Mouse (Mus musculus) left cerebral cortex, postnatal 4 days (tissue): ENCODE measurements at regions not wholly inside any gene's neighbourhood (a gene's known extent, or its start where the extent isn't known, plus 50 kb on each side); places are given as distances from the start of the nearest gene placed in this dataset.
A peak's percentile ranks its signal among the peaks of the same experiment; 100 is the strongest.
"Not testable (repeated sequence)": the region's sequence is repeated elsewhere in the genome, so short reads cannot be mapped to it uniquely, and the experiment has no call there.

Source experiments
- DNase-seq: peaks from one replicate; pipeline ENCODE4 v3.0.0-alpha.2; 2022
- intact Hi-C: fragments of 180-260 bp; cut with DNase I; formaldehyde crosslinking; loops from one replicate; pipeline ENCODE4 v1.15.1; 2025

DNA sequence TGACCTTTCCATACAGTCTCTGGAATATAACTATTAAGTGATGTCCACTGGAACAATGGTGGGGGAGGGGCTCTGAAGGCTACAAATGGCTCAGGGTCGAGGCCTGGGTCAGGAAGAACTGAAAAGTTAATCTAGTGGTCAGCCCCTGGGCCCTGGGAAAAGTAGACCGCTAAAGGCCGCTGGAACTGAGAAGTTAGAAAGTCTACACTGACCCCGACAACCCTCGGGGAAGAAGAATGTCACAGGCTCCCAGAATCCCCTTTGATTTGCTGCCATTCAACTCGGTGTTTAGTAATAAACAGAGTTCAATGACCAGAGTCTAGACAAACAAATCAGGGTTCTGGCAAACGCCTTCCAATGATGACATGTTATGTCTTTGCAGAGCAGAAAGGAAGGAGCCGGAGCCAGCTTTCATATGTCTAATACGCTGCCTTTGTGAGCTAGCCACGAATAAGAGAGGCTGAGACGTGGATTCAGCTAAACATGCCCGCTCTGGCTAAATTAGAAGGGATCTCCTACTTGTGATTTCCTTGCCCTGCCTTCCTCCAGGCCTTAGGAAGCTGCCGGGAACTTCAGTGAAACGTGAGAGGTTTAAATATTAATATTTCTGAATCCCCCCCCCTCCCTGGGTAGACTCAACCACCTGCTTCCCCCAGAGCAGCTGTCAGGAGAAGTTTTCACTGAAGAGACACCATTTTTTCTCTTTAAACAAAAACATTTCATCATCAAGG lies 134.8 kb downstream of the Enc1 start:
- no peak for DNase-seq

DNA sequence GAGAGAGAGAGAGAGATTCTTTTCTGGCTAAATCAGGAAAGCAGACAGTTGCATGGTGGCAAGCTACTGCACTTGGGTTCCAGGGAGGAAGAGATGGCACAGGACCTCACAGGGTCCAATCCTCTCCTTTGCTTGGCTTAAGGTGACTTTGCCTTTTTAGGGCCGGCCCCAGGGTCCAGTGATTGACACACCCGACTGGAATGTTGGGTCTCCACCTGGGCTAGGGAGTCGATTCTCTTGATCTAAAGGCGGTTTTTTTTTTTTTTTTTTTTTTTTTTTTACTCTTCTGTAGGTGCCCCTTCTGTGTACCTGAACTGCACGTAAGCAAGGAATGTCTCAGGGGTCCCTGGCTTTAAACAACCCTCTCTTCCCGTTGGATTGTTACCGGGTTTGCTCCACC lies 131.4 kb downstream of the Enc1 start:
- intact Hi-C loops, result no loop called here
- DNase-seq, result no peak

More for the DNA sequence above, 134.8 kb downstream of the Enc1 start:
- intact Hi-C loops, result no loop called here

DNA sequence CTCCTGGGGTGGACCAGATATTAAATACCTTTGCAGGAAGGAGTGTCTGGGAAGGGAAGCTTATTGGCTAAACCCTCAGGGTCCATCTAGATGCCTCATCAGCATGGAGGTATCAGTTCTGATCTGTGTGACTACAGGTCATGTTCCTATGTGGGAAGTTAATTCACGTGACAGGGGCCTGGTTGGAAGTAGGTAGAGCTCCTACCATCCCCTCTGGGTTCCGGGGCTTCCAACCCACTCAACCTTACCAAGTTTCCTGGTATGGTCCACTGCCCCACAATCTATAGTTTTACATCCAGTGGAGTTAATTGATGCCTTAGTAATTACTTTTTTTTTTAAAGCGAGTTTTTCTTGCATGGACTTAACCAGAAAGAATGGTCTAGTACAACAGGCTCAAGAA lies 130.3 kb downstream of the Enc1 start:
- no peak for DNase-seq
- intact Hi-C loops, result no loop called here

DNA sequence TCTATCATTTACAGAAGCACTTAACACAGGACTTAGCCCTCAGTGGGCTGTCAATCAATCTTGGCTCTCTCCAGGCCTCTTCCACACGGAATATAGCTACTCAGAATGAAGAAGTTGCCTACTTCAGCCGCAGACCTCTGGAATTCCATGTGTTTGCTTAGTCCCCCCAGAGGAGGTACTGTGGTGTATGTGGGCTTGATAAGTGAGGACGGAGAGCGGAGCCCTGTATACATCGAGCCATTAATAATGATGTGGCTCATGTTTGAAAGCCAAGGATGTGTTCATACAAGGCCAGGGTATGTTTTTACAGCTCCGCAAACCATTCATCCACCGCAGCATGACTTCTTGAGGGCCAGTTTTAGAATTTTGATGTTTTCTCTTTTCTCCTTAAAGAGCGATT lies 125.8 kb downstream of the Enc1 start:
- DNase-seq, result no peak
- intact Hi-C loops, result no loop called here

DNA sequence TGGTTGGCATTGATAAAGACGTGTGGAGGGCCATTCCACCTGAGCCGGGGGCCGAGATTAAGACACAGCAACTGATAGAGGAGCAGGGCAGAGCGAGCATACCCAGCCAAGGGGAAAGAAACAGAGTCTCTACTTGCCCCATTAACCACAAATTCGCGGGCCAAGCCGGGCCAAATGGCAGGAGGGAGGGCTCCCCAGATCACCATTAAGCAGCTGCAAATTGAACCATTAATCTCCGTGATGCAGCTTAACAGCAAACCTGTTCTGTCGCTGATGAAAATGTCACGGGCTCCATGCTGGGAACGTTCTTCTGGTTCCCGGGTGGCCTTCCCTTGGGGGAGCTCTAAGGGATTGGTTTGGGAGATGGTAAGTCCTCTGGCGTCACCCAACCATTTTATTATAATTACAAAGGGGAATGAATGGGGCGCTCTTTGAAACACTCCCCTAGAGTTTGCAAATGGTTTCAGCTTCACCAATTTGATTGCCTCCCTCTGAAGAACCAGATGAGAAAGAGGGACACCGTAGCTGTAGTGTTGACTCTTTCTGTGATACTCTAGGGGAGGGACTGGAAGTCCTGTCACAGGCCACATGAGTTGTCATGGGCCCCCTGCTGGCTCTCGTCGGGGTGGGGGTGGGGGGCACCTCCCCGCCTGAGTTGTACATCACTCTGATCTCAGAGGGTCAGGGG lies 124.8 kb downstream of the Enc1 start:
- intact Hi-C loops, result no loop called here
- DNase-seq, result peak; percentile 35

DNA sequence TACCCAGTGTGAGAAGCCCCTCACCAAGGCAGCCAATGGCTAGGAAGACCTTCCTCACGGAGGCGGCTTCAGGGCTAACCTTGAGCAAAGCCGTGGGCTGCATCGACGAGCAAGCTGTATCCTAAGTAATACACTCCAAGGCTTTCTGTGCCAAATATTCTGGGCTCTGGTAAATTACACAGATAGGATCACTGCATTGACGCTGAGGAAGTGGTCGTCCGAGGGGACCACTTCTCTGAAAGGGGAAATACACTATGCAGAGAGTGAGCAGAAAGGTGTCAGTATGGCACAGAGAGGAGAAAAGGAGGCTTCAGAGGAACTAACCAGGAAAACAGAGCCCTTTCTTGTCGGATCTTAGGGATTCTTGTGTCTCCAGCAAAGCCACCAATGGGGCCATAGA lies 124.1 kb downstream of the Enc1 start:
- no peak for DNase-seq
- intact Hi-C loops, result no loop called here

DNA sequence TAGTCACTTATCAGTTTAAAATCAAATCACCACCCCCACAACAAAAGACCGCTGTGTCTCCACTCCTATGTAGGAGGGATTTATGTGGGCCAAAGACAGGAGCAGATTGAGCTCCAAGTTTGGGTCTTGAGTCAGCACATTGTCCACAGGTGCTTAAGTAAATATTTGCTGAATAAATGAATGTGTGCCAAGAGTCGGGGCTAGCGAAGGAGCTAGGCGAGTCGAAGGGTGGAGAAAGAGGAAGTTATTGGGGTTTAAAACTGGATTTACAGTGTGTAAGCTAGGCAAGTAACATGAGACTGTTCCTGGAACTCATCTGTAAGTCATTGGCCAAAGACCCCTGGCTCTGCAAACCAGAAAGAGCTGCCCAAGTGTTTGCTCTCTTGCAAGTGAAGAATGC lies 122.9 kb downstream of the Enc1 start:
- intact Hi-C loops, result no loop called here
- no peak for DNase-seq

DNA sequence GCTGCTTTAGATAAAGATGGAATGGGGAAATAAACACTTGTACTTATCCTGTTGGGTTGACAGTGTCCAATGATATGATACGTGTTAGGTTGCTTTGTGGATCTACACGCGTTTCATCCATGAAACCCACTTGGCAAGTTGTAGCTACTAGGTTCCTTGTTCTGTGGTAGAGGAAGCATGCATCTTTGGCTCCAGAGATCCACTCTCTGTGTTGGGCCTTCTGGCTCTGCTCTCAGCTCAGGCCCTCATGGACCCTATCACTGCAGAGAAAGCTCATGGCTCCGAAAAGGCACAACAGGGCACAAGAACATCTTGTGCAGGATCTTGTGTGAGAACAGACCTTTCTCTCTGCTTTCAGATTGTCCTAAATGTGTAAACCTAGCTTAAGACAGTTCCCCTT lies 122.3 kb downstream of the Enc1 start:
- intact Hi-C loops, result no loop called here
- no peak for DNase-seq

DNA sequence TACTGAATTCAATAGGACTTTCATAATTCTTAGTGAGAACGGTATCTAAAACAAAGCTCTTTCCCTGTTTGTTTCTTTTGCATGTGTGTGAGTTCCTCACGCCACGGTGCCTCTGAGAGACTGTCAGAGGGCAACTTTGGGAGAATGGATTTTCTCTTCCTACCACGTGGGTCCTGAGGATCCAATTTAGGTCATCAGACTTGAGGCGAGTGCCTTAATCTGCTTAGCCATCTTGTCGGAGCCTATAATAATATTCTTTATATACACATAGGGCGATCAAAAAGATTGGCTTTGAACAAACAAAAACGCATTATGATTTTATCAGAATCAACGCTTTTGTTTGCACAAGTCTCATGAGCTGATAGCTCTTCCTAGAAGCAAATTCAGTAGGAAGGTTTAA lies 119.6 kb downstream of the Enc1 start:
- no peak for DNase-seq
- intact Hi-C loops, result no loop called here

DNA sequence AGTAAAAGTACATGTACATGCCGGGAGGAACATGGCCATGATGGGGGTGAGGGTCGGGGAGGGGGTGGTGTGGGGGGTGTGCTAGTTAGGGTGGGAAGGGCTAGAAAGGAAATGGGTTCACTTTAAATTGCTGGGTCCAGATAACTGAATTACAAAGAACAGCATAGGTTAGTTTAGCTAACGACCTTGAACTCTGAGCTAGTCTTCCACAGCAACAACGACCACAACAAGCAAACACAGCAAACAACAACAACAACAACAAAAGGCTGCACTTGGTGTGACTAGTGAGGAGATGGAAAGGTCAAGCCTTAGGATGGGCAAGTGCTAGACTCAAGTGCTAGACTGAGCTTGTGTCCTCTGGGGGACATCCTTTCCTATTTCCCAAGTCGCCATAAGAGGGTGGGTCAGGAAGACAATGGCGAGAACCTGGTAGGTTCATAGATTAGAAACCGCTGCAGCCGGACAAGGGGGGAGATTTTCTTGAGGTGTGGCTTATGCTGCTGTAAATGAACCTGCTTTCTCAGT lies 117.9 kb downstream of the Enc1 start:
- DNase-seq, result no peak
- intact Hi-C loops, result no loop called here

DNA sequence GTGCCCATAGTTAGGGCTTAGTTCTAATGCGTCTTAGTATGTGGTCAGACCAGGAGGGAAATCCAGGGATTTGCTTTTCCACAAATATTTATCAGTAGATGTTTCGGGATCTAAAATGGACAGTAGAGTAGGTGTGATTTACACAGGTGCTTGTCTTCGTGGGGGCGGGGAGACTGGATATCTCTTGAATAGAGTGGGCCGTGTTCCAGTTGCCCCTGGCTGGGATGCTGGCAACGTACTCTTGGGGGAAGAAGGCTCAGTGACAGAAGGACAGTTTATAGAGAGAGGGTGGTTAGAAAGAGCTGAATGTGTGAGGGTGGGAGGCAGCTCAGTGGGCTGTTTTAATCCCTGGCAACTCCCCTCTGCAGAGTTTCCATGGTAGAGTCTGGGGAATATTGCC lies 117.4 kb downstream of the Enc1 start:
- DNase-seq, result peak; percentile 16
- intact Hi-C loops, result no loop called here

DNA sequence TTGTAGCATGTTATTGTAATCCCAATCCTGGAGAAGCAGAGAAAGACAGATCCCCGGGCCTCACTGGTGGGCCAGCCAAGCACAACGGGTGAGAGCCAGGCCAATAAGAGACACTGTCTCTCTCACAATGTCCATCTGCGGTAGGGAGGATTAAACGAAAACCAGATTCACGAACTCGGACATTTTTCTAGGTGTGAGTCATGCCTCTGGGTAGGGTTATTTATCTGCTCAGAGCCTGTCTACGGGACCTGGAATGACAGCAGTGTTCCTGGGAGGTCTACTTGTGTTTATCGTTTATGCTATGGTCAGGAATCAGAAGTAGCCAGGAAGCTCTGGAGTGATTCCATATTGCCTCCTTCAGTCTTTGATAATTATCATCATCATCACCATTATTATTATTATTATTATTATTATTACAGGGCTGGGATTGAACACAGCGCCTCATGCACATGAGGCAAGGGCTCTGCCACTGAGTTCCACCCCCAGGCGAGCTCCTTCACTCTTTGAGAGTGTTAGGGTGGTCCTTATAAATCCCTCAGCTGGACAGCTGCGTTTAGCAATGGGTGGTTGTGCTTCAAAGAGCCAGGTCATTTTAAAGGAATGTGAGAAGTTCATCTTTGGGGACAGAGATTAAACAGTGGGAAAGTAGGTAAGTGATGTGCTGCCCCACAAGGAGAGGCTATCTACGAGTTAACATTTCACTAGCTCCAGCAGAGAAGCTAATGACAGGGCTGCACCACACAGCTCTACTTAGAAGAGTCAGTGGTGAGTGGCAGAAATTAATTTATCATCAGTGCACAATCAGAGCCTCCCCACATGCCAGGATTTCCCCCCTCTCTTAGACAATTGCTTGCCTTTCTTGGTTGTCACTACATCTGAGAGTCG lies 116.3 kb downstream of the Enc1 start:
- intact Hi-C loops, result no loop called here
- DNase-seq, result no peak

DNA sequence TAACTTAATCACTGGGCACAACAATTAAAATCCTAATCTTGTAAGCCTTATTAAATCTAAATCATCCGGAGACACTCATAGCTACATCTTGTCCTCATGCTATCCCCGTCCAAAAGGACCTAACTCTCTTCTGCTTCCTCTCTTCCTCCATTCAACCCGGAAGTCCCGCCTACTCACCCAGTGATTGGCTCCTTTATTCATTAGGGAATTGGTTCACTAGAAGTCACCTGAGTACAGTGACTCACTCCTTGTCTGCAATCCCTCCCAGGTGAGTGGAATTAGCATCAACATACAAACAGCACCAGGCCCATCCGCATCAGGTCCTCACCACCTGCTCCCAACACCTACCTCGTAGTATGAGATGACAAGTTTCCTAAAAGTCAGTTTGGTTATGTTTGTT lies 114.5 kb downstream of the Enc1 start:
- intact Hi-C loops, DNase-seq: not testable (repeated sequence)

DNA sequence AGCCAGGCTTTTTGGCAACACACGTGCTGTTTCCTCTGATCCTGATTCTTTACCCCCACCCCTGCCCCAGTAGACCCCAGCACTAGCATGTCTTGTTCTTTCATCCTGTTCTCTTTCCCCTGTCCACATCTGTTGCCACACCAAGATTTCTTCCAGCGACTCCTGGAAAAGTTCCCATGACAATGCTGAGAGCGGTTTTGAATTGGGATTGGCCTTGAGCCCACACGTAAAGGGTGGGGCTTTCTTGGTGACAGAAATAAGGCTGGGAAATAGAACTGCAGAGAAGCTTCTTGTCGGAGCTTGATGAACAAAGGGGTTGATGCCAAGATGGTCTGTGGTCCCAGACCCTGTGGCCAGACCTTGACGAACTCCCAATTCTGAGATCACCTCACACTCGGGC lies 106.8 kb downstream of the Enc1 start:
- intact Hi-C loops, result no loop called here
- DNase-seq, result no peak

DNA sequence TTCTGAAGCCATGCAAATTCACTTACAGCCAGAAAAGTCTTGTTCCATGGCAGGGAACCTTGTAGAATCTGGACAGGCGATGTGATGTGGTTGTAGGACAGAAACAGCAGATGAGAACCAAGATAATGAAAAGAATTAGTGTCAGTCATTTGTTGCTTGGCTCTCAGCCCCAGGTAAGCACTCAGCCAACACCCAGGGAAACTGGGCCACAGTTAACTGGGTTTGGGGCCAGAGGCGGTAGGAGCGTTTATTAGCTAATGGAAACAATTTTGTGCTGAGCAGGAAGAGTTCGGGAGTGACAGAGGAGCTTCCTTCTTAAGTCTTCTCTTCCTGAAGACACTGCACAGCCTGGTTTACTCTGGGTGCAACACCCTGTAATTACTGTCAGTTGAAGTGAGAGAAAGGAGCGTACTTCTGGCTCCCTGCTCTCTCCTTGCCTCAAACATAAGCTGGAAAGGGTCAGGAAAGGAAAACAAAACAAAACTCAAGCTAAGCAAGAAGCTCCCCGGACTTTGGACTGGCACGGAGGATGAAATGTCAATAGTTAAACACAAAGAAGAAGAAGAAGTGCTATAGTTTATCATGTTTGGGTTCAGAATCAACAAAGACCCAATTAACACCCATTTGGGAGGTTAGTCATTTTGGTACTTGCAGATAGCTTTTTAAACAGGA lies 100.4 kb downstream of the Enc1 start:
- intact Hi-C loops, result no loop called here
- peak; percentile 17 for DNase-seq

DNA sequence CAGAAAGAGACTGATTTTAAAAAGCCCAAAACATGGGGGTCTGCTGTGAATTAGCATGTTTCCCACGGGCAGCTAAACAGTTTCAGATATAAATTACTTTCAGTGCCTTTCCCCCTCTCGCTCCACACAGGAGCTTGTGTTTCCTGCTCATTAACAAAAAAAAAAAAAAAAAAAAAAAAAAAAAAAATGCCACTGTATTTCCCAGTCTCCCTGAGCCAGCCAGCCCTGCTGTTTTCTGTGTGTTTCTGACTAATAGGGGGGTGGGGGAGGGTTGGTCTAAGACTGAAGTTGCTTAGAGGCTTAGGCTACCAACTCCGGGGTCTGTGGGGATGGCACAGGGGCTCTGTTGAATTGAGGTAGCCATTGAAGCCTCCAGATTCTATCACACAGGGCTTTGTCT lies 97.0 kb downstream of the Enc1 start:
- no peak for DNase-seq
- intact Hi-C loops, result no loop called here

DNA sequence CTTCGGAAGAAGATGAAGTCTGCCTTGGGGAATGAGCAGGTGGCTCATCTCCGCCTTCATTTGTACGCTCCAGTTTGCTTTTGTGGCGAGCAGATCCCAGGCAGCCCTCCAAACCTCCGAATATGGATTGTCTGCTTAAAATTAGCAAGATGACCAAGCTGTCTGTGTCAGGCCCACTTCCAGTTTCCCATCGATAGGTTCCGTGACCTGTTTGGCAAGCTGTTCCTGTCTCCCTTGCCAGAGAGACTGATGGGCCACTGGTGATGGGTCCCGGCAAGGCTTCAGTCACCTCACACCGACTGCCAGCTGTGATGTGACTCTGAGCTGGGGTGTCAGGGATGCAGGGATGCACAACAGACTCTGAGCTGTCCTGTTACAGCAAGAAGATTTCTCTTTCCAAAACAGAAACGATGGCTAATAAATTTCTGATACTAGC lies 96.4 kb downstream of the Enc1 start:
- intact Hi-C loops, result no loop called here
- peak; percentile 86 for DNase-seq

DNA sequence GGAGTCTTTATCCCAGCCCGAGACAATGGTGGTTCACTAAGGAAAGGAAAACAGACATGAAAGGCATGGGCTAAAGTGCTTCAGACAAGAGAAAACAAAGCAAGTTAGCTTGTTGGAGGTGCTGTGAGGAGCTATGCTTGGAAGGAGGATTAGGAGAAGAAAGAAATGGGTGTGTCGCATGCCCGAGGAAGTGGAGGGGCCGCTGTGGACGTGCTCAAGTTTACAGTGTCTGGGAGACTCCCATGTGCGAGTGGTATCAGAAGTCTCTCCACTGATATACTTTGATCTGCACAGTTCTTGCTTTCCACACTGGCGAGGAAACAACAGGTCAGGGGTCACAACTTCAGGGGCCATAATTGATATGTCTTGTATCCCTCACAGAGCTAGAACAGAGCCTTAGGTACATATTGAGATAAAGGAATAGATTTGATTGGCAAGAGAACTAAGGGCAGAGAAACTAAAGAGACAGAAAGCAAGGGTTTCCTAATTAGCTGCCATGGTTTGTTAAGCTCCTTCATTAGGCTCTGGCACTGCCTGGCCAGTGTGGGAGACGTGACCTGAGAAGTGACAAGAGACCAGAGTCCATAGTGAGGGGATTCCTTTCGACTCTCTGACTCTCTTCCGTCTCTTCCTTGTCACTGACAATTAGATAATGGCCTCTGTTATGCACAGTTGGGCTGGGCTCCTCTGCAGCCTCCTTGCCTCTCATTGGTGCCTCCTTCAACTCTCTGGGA lies 93.1 kb downstream of the Enc1 start:
- intact Hi-C loops, result no loop called here
- no peak for DNase-seq

DNA sequence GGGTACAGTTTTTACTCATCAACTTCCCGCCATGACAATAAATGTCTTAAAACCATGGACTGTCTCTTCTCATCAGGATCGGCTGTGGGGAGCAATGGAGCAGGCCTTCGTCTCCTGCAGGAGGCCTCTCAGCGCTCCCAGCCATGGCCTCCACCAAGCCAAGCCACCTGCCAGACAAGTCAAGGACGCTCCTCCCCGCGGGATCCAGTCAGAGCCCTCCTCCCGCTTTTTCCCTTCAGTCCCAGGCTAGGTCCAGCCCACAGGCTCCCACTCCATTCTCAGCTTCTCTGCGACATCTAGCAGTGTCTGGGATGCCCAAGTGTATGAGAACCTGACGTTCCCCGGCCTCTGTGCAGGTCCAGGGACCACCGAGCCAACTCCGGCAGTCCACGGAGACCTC lies 90.2 kb downstream of the Enc1 start:
- intact Hi-C loops, result no loop called here
- DNase-seq, result no peak

DNA sequence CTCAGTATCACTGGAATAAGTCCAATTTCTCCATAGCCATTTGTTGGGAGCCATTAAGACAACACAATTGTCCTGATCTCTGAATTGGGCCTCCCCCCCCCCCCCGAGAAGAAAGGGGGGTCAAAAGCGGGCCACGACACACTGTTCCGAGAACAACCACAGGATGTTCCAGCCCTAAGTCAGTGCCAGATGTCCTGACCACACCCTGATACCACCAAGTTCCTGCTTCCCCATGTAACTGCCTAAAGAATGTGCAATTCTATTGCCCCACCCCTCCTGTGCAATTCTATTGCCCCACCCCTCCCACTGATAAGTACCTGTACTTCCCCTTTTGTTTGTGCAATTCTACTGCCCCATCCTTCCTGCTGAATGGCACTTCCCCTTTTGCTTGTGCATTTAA lies 80.4 kb downstream of the Enc1 start:
- DNase-seq, intact Hi-C loops: not testable (repeated sequence)
